Mouse (Mus musculus) liver, adult 2 months (tissue): ENCODE measurements around the gene Epb41l4b.

ENCODE experiments used
- CTCF ChIP-seq: fragments of 200-500 bp; IDR thresholded peaks from 2 replicates; pipeline ENCODE4 v1.5.1; 2011; ENCODE audit warnings: low read depth, low read length, control low read depth
- POLR2A ChIP-seq: fragments of 200-500 bp; IDR thresholded peaks from 2 replicates; pipeline ENCODE4 v1.6.1; 2011; ENCODE audit warnings: low read length, control low read depth; ENCODE audit not compliant: insufficient read depth; ENCODE audit errors: extremely low read depth

GRCm38 (mm10) chr4:57066936-57067335, 76.3 kb downstream of the Epb41l4b start:
- no peak for TF ChIP-seq POLR2A
- no peak for TF ChIP-seq CTCF
